Mouse (Mus musculus) fibroblast of lung, adult 2 months (primary cell): ENCODE measurements around the gene Zfp369.
"Not testable (repeated sequence)": the region's sequence is repeated elsewhere in the genome, so short reads cannot be mapped to it uniquely, and the experiment has no call there.

Source experiments
- DNase-seq: peaks from one replicate; pipeline ENCODE4 v3.0.0-alpha.2; 2011; ENCODE audit warnings: low read depth

Zfp369 gene

GRCm38 (mm10) chr13:65278383-65279341 lies at the start of gene Zfp369:
Gene Zfp369 (plus strand): TSS chr13:65278814.
- peak; percentile 93 for DNase-seq

GRCm38 (mm10) chr13:65237211-65237610 lies 41.4 kb upstream of the Zfp369 start:
- DNase-seq: no peak

DNA sequence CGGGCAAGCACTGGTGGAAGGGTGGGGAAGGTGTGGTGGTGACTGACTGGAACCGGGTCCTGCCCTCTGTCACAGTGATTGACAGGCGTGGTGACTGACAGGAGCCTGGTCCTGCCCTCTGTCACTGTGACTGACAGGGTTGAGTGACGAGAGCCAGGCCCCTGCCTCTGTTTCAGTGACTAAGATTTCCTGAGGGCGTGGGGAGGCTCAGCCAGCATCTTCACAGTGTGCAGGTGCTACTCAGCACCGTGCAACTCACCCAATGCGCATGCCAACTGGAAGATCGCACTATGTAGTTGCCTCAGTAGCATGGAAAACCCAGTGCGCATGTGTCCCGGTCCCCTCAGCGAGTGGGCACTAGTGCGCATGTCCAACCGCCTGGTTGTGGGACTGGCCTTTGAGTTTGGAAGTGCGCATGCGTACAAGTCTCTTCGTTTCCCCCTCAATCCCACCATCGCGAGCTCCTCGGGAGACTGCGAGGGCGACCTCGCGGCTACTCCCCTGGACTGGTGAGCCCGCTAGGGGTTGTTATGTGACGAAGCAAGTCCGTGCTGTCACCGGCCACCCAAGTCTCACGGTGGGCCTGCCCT lies 38.0 kb upstream of the Zfp369 start:
- peak; percentile 93 for DNase-seq

GRCm38 (mm10) chr13:65241099-65241626 lies 37.5 kb upstream of the Zfp369 start:
- DNase-seq: peak; percentile 83

DNA sequence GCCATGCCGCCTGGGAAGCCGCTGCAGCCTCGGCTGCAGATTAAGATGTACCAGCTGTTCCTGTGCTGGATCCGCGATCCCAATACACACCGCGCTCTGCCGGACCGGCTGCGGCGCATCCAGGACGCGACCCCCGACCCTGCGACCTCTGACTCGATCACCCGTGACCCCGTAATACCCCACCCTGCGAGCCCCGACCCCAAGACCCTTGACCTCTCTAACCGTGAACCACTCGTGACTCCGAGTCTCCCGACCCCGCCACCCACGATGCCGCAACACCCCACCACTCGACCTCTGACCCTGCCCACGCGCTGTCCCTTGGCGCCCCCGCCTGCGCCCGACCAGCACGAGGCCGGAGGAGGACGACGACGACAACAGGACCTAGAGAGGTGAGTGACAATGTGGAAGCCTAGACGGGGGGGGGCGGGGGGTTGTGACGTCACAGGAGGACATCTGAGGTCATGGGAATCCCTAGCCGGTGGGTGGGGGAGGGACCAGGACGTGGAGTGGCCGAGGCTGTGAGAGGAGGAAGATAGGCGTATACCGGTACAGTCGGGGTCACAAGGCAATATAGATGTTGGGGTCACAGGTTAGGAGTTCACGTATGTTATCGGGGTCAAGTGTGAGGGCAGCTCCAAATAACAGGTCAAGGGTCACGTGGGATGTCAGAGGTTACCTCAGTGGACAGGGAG lies 36.8 kb upstream of the Zfp369 start:
- no peak for DNase-seq

- no peak for DNase-seq
These were observed 36.3 kb upstream of the Zfp369 start for GRCm38 (mm10) chr13:65242319-65242787.

DNA sequence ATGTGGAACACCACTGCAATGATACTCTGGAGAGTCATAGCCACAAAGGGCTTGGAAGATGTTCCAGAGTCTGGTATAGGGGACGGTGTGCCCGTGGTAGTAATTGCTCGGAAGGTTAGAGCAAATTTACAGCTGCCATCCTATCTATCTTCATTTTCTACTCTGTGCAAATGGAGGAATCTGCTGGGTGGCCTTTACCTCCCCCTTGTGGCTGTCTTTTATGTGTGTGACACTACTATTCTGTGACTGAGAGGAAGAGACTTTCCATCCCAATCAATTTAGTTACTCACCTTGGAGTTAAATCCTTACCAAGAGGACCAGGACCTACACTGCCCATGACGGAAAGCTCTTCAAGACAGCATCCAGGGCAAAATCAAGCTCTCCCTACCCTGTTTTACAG lies 35.3 kb upstream of the Zfp369 start:
- no peak for DNase-seq

GRCm38 (mm10) chr13:65258175-65258954 lies 20.2 kb upstream of the Zfp369 start:
- DNase-seq: no peak

DNA sequence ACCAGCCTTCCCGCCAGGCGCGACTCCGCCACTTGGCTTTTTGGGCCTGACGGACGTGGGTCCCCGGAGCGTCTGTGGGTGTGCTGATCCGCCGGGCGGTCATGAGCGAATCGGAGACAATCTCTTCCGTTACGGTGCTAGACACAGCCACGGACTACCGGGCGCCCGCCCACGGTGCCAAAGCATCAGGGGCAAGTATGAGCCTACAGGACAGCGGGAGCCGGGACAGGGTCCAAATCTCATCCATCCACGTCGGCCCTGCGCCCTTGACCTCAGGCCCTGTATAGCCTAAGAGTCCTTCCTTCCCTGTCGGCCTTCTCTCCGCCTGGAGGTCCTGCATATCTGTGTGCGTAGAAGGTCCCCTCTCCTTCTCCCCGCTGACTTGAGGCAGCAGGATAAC lies 19.4 kb upstream of the Zfp369 start, which contains the start of gene Gm10775:
Gene Gm10775, plus strand, starts transcription at position 301 of the 400 bp plus-strand sequence.
- no peak for DNase-seq

GRCm38 (mm10) chr13:65262086-65262485 lies 16.5 kb upstream of the Zfp369 start:
- no peak for DNase-seq

DNA sequence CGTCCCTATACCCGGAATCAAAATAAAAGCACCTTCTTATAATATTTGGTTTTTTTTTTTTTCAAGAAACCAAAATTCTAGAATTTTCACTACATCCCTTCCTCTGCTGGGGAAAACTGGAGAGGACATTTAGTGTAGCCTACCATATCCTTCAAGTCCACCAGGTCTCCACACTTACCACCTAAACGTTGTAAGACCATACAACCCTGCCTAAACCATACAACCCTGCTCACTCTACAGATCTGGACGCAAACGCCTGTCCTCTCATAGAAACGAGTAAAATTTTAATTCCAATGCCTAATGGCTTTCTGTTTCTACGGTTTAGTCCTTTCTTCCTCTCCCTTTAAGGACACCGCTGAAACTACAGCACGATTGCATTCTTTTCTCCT lies 626 bp upstream of the Zfp369 start:
- DNase-seq: no peak

DNA sequence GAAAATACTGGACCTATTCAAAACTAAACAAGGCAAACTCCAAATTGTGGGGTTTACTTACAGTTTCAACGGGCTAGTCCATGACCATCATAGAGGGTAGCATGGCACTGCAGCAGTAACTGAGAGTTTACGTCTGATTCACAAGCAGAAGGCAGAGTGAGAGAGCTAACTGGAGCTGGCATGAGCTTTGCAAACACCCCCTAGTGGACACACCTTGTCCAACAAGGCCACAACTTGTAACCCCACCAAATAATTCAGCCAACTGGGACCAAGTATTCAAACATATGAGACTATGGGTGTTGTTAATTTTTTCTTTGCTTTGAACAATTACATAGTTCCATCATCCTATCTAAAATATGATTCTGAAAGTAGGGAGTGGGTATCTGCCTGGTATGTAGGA lies 8.2 kb downstream of the Zfp369 start:
- DNase-seq: no peak

DNA sequence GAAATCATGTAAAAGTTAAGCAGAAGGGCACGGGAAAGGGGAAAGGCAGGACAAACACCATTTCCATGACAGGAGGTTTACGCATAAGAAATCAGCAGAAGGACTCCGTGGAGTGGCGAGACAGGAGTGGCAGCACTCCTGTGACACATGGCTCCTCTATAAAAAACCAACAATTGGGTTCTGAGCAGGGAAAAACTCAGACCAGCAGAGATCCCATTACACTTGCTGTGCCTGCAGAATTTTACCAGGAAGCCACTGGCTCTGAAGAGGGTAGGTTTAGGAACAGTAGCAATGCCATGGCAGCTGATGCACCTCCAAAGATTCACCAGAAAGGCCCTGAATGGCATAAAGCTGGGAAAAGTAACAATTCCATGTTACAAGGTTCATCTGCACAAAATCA lies 17.7 kb downstream of the Zfp369 start:
- DNase-seq: no peak

- DNase-seq: peak; percentile 16
These were observed 32.2 kb downstream of the Zfp369 start for GRCm38 (mm10) chr13:65310849-65311248.

DNA sequence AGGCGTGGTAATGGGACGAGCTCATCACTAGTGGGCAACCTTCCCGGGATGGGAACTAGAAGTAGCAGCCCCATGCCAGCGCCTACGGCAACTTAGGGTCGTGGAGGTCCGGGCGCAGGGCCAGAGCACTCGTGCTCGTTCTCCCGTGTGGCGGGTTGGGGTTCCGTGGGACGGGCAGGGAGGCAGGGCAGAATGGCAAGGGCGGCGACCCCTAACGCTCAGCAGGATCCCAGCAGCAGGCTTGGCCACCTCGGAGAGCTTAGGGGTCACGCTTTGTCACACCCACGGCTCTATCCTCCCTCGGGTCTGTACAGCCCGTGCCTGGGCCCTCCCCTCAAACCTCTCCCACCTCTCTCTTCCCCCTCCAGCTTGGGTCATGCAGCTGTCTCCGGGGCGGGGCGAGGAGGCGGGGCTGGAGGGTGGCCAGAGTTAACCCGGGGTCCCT lies 32.7 kb downstream of the Zfp369 start:
- DNase-seq: no peak

DNA sequence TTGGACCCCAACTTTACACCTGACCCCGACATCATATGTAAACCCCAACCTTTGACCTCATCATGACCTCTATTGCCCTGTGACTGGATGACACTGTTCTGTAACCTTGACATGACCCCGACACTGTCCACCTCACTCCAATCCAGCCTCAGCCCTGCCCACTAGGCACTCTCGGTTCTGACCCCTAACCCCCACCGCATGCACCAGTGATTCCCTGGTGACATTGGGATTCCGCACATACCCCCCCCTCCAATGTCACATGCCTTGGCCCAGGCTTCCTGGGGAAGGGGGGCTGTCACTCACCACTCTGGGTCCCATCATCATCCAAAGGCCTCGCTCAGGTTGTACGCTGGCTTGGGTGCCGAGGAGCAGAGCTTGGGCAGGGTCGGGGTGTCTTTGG lies 33.2 kb downstream of the Zfp369 start:
- no peak for DNase-seq

DNA sequence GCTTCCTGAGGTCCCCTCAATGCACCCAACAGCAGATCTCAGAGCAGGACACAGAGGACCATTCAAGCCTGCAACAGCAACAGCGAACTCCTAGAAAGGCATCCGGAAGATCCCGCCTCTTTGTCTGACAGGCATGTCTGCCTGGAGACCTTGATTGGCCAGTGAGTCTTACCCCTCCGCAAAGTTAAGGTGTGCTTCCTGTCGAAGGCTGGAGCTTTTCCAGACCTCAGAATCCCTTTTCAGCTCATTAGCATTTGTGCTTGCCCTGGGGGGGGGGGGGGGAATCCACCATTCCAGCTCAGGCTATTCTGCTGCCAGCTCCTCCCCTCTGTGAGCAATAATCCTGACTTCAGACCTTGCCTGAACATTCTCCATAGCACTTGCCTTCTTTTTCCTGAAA lies 69.9 kb downstream of the Zfp369 start:
- not testable (repeated sequence) for DNase-seq

GRCm38 (mm10) chr13:65351768-65352167 lies 73.2 kb downstream of the Zfp369 start:
- not testable (repeated sequence) for DNase-seq
